Mouse (Mus musculus): Measurements from ENCODE around the gene Fam198a. TPM values are rescaled to one million over a fixed set of nuclear protein-coding genes. Genes with fewer than 3 reads are reported as not detected.

Gene Fam198a
- 0.11 TPM for polyA plus RNA-seq (2017; shearing (Covaris generic))

DNA sequence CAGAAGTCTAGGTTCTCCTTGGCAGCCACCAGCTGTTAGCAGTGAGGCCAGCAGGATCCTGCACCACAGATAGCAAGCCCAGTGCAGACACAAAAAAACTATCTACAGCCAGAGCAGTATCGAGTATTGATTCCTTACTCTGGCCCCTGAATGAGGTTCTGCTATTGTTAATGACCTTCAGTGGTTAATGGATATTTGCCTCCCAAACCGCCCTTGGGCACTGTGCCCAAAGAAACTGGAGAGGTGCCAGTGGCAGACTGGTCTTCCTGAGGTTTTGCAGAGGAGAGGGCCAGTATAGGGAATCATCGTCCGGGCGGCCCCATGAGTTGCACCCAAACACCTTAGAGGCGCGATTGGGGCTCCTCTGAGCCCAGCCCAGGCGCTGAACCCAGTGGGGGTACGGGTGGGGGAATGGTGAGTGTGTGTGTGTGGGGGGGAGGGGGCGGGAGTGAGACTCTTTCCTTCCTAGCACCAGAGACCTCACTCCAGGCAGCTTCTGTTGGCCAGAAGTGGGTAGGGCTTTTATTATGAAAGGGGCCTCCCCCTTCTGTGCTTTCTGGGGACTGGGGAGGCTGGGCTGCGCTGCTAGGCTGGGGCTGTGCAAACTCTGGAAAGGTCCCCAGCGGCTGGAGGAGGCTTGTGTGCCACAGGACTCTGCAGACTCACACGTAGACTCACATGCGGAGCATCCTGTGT is at the start of gene Fam198a:
Fam198a (plus strand) TSS at position 571 of the 696 bp plus-strand sequence.

DNA sequence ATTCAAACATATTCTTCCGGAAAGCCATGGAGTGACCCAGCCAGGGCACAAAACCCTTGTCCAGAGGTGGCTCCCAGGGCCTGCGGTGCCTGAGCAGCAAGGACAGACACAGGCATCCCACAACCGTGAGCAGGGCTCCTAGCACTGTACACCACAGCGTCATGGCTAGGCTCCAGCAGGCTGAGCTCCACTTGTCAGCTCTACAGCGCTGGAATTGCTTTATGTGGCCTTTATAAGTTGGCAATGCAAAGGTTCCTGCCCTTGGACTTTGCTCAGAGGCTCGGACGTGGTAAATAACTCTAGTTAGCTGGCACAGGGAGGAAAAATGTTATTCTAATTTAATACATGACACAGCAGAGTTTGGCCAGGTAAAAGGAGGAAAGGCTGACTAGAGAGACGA is 34.7 kb upstream of the Fam198a start, which contains the start of gene Cyp8b1:
Cyp8b1 (minus strand) TSS at position 204 of the 400 bp plus-strand sequence.

DNA sequence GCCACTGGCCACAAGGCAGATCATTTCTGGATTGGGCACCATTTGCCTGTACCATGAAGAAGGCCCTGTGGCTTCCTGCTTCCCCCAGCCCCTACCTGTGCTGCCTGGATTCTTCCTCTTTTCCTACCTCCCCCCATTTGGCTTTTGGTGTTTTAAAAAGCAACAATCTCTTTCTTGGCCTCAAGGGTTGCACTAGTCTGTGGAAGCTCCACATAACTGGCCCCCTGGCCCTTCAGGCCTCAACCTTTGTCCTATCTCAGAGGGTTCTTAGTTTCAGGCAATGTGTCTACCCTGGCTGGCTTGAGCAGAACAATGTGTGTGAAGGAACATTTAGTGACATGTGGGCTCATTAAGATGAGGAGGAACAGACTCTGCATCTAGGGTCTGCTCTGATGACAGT is 46.2 kb downstream of the Fam198a start, which contains the start of gene Pomgnt2:
Pomgnt2 (minus strand) TSS at position 101 of the 400 bp plus-strand sequence.

Other genes with a start within 250 kb of the Fam198a start
- gene Sec22c, start 245.5 kb upstream of the Fam198a start, polyA plus RNA-seq (2017; shearing (Covaris generic)), result 30.7 TPM
- 32.7 TPM for gene Ss18l2, start 240.7 kb upstream of the Fam198a start, polyA plus RNA-seq (2017; shearing (Covaris generic))
- 139 TPM for gene Nktr, start 231.8 kb upstream of the Fam198a start, polyA plus RNA-seq (2017; shearing (Covaris generic))
- 0.09 TPM for gene Zfp651, start 191.7 kb upstream of the Fam198a start, polyA plus RNA-seq (2017; shearing (Covaris generic))
- gene Klhl40, start 173.4 kb upstream of the Fam198a start, polyA plus RNA-seq (2017; shearing (Covaris generic)), result not detected
- gene Hhatl, start 158.5 kb upstream of the Fam198a start, polyA plus RNA-seq (2017; shearing (Covaris generic)), result not detected
- gene Ccdc13, start 111.5 kb upstream of the Fam198a start, polyA plus RNA-seq (2017; shearing (Covaris generic)), result not detected
- gene Higd1a, start 92.6 kb upstream of the Fam198a start, polyA plus RNA-seq (2017; shearing (Covaris generic)), result 83.9 TPM
- not detected for gene Ackr2, start 52.6 kb upstream of the Fam198a start, polyA plus RNA-seq (2017; shearing (Covaris generic))
- not detected for gene Cyp8b1, start 34.7 kb upstream of the Fam198a start, polyA plus RNA-seq (2017; shearing (Covaris generic))
- 0.40 TPM for gene Pomgnt2, start 46.1 kb downstream of the Fam198a start, polyA plus RNA-seq (2017; shearing (Covaris generic))
- gene Snrk, start 166.3 kb downstream of the Fam198a start, polyA plus RNA-seq (2017; shearing (Covaris generic)), result 133 TPM

Data from inflammation-experienced regulatory T-cells, adult 16 weeks (primary cell).